7 mouse cellular contexts compared by ENCODE assay signal in the genomic region with DNA sequence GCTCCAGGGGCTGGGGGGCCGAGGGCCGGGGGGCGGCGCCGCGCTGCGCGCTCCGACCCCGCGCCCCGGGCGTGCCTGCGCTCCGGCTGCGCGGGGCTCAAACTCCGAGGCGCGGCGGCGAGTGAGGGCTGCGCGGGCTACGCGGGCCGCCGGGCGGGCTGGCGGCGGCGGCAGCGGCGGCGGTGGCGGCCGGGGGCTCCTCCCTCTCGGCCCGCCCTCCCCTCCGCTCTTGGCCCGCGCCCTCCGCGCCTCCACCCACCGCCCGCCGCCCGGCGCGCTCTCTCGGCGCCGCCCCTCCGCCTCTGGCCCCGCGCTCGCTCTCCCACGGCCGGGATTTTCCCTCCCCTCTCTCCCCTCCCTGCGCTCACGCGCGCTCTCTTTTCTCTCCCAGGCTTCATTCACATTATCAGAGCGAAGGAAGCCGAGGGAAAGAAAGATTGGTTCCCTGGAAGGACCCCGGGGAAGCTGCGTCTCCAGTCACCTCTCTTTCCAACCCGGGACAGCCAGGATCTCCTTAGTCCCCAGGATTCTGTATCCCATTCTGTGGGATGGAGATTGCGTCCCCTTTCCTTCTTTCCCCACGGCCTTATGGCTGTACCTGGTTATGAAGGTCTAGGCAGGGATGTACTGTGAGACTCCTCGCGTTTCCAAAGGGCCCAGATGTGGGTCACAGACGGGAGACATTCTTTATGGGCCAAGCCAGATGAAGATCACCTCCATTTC. TPM values are rescaled to one million over a fixed set of nuclear protein-coding genes. Genes with fewer than 3 reads are reported as not detected.
DNase-seq lines count a peak whose midpoint lies in the region; ATAC-seq lines count a peak whose summit lies in the region.

A gene (minus strand): TSS at position 11 of the 723 bp plus-strand sequence.

- intact Hi-C loops in heart, postnatal 14 days (cut with DNase I): no loop called here
- intact Hi-C loops in left cerebral cortex, postnatal 4 days (cut with DNase I): no loop called here

- ATAC-seq in lung, embryonic 15.5 days (ENCODE audit: borderline replicate concordance, extremely low read depth, low FRiP score, low TSS enrichment): peak; percentile 20; the same call in 1 of the 2 replicates
- peak; percentile 28 for ATAC-seq in neural tube, embryonic 11.5 days (ENCODE audit: insufficient read depth, low FRiP score, low TSS enrichment)

- WGBS in lung, embryonic 15.5 days: 2% methylated on average over 14 of the region's 73 CpGs
- under 1% methylated on average over 10 of the region's 73 CpGs for WGBS in neural tube, embryonic 11.5 days

- H3K9me3 ChIP-seq in lung, embryonic 15.5 days: no peaks in the 10 kb centered on the region
- H3K9me3 ChIP-seq in neural tube, embryonic 11.5 days (ENCODE audit: control insufficient read depth, low read length): no peaks in the 10 kb centered on the region

- no peak within 1 kb of the TSS for H3K27ac ChIP-seq in lung, embryonic 15.5 days
- peak within 1 kb of the TSS; percentile 89 for H3K27ac ChIP-seq in neural tube, embryonic 11.5 days (ENCODE audit: low read depth, low read length)

- H3K27me3 ChIP-seq in lung, embryonic 15.5 days: peaks cover 80% of the 10 kb centered on the region
- H3K27me3 ChIP-seq in neural tube, embryonic 11.5 days (ENCODE audit: control insufficient read depth, insufficient read depth, low read length): peaks cover 9% of the 10 kb centered on the region; the same call in 1 of the 2 replicates

- H3K4me3 ChIP-seq in lung, embryonic 15.5 days: peak within 1 kb of the TSS; percentile 55
- peak within 1 kb of the TSS; percentile 83 for H3K4me3 ChIP-seq in neural tube, embryonic 11.5 days (ENCODE audit: low read depth, low read length)

- H3K36me3 ChIP-seq in lung, embryonic 15.5 days: no peaks in the 10 kb centered on the region
- H3K36me3 ChIP-seq in neural tube, embryonic 11.5 days (ENCODE audit: control insufficient read depth, insufficient read depth, low read length): no peaks in the 10 kb centered on the region

- H3K4me2 ChIP-seq in lung, embryonic 15.5 days: peak within 1 kb of the TSS; percentile 99
- peak within 1 kb of the TSS; percentile 88 for H3K4me2 ChIP-seq in neural tube, embryonic 11.5 days (ENCODE audit: low read depth)

- peak within 1 kb of the TSS; percentile 29 for H3K9ac ChIP-seq in lung, embryonic 15.5 days
- peak within 1 kb of the TSS; percentile 81 for H3K9ac ChIP-seq in neural tube, embryonic 11.5 days (ENCODE audit: low read length)

- H3K4me1 ChIP-seq in lung, embryonic 15.5 days: peaks cover 27% of the 10 kb centered on the region
- H3K4me1 ChIP-seq in neural tube, embryonic 11.5 days (ENCODE audit: control insufficient read depth, insufficient read depth, low read length): peaks cover 17% of the 10 kb centered on the region

- DNase-seq in lung, postnatal 25 days (ENCODE audit: low spot score): no peak
- DNase-seq in embryo, embryonic 11 days: peak; percentile 77
- peak; percentile 32 to 47 for DNase-seq in heart, postnatal 14 days
- peak; percentile 69 for DNase-seq in left cerebral cortex, postnatal 4 days
- peak; percentile 76 for DNase-seq in neural tube, embryonic 11.5 days (ENCODE audit: low spot score)
- DNase-seq in spleen, postnatal 4 days (ENCODE audit: low spot score in 2 of 2): no peak

RNA-seq across cellular contexts. Expression of the gene that starts here (rescaled TPM):
- 1.2 and 2.1 TPM in 2 replicates for polyA plus RNA-seq in lung, embryonic 15.5 days (2015; fragmentation: Nextera tagmentation; extraction: Ambion mirVana)
- total RNA-seq in heart, postnatal 14 days (2021): under 1 TPM; 0.33 to 0.49 TPM
- total RNA-seq in left cerebral cortex, postnatal 4 days (2021): 100 to 1,000 TPM; 184 to 207 TPM
- 25.6 and 30.0 TPM in 2 replicates for polyA plus RNA-seq in neural tube, embryonic 11.5 days (2014; fragmentation: Nextera tagmentation; extraction: Ambion mirVana)

Comparison
In these comparisons a context has a peak if more than half of its experiments do, and no peak if none do; other contexts are left out.
1. RNA of the gene that starts here (total RNA-seq): 184 to 207 TPM in left cerebral cortex, postnatal 4 days; 0.33 to 0.49 TPM in heart, postnatal 14 days; every median in the first group is over 100 times any median in the second.
2. Peak in DNase-seq in heart, postnatal 14 days; RNA of the gene not detected or under 1 TPM.
3. DNase-seq: peak in embryo, embryonic 11 days (single experiment), left cerebral cortex, postnatal 4 days (single experiment) and neural tube, embryonic 11.5 days (single experiment); none in lung, postnatal 25 days (single experiment) and spleen, postnatal 4 days (0 of 2).